Comparison of ENCODE assay signal across 11 mouse cellular contexts in genomic region chr10:75353838-75354241, GRCm38 (mm10). TPM values are rescaled to one million over a fixed set of nuclear protein-coding genes. Genes with fewer than 3 reads are reported as not detected.
DNase-seq lines count a peak whose midpoint lies in the region; ATAC-seq and TF ChIP-seq lines count a peak whose summit lies in the region.
"Not testable (repeated sequence)": the region's sequence is repeated elsewhere in the genome, so short reads cannot be mapped to it uniquely, and the experiment has no call there.
"Had no signal": no experiment of that assay in that cellular context is flagged by ENCODE, and none has a peak within 500 bp of the region (broad histone marks: within the 10 kb centered on the region; RNA-seq: fewer than 3 reads in every experiment).

No protein-coding gene starts in this region.

- not testable (repeated sequence) for H3K27me3 ChIP-seq in heart, embryonic 16.5 days (ENCODE audit: control insufficient read depth, insufficient read depth, low read length); intestine, embryonic 14.5 days (replicated peaks; ENCODE audit: control insufficient read depth, insufficient read depth, low read length); liver, embryonic 13.5 days; liver, postnatal 0 days (ENCODE audit: insufficient read depth, low read length); midbrain, embryonic 10.5 days (ENCODE audit: low read depth, poor library complexity, severe bottlenecking)

- ATAC-seq in granulocyte monocyte progenitor cell, adult 5-6 weeks (replicated peaks; ENCODE audit: poor library complexity, severe bottlenecking): peak; percentile 25; the same call in 1 of the 2 replicates
- ATAC-seq in heart, embryonic 16.5 days (replicated peaks; ENCODE audit: extremely low read depth, insufficient read depth, low FRiP score): 0 out of 2 replicates have a peak, but pooled peaks have one; percentile 37
- ATAC-seq in intestine, embryonic 14.5 days (replicated peaks; ENCODE audit: low FRiP score, low TSS enrichment, low read depth): not testable (repeated sequence)
- peak; percentile 53 for ATAC-seq in liver, embryonic 13.5 days (ENCODE audit: low read depth)
- ATAC-seq in liver, postnatal 0 days: peak; percentile 68

- not testable (repeated sequence) for H3K9ac ChIP-seq in heart, embryonic 16.5 days (ENCODE audit: low read length); intestine, embryonic 14.5 days (ENCODE audit: low read length); liver, embryonic 13.5 days; liver, postnatal 0 days (replicated peaks)

- H3K9me3 ChIP-seq in heart, embryonic 16.5 days (replicated peaks; ENCODE audit: control insufficient read depth, low read length); intestine, embryonic 14.5 days (ENCODE audit: control insufficient read depth, low read length); liver, embryonic 13.5 days (replicated peaks); liver, postnatal 0 days (ENCODE audit: low read length); midbrain, embryonic 10.5 days (replicated peaks): not testable (repeated sequence)

- not testable (repeated sequence) for H3K4me3 ChIP-seq in heart, embryonic 16.5 days (ENCODE audit: low read length); intestine, embryonic 14.5 days (ENCODE audit: low read depth, low read length); liver, embryonic 13.5 days (replicated peaks); liver, postnatal 0 days (ENCODE audit: low read depth, low read length); midbrain, embryonic 10.5 days

- not testable (repeated sequence) for TF ChIP-seq CTCF in liver, postnatal 0 days (IDR thresholded peaks at IDR 0.05; ENCODE audit: low read depth)

- DNase-seq in 416B (ENCODE audit: low read depth): peak; percentile 13
- DNase-seq in T-cell, adult 2 months (ENCODE audit: low spot score): peak; percentile 37
- DNase-seq in intestine, embryonic 14.5 days (ENCODE audit: low spot score): peak; percentile 43
- not testable (repeated sequence) for DNase-seq in liver, embryonic 13.5 days; liver, postnatal 0 days; midbrain, embryonic 10.5 days (ENCODE audit: low spot score)

- not testable (repeated sequence) for TF ChIP-seq EP300 in liver, postnatal 0 days (IDR thresholded peaks at IDR 0.05; ENCODE audit: low read depth)

- WGBS in heart, embryonic 16.5 days: 38% methylated on average over 8 of the region's 9 CpGs
- 65% methylated on average over 7 of the region's 9 CpGs for WGBS in intestine, embryonic 14.5 days
- WGBS in liver, embryonic 13.5 days (ENCODE audit: insufficient replicate concordance): 25% methylated on average over 8 of the region's 9 CpGs
- WGBS in liver, postnatal 0 days (ENCODE audit: insufficient replicate concordance): 62% methylated on average over 7 of the region's 9 CpGs
- WGBS in midbrain, embryonic 10.5 days: 75% methylated on average over 9 of the region's 9 CpGs

- H3K4me2 ChIP-seq in heart, embryonic 16.5 days (ENCODE audit: low read depth, low read length); intestine, embryonic 14.5 days (ENCODE audit: low read length); liver, embryonic 13.5 days; liver, postnatal 0 days (ENCODE audit: low read depth, low read length): not testable (repeated sequence)

- not testable (repeated sequence) for H3K27ac ChIP-seq in heart, embryonic 16.5 days (ENCODE audit: low read length); intestine, embryonic 14.5 days (ENCODE audit: low read depth); liver, embryonic 13.5 days; liver, postnatal 0 days (ENCODE audit: low read depth)
- 0 out of 2 replicates have a peak overlapping the region, but pooled peaks have one; percentile 33 for H3K27ac ChIP-seq in midbrain, embryonic 10.5 days (replicated peaks)

- H3K4me1 ChIP-seq in heart, embryonic 16.5 days (ENCODE audit: control insufficient read depth, insufficient read depth, low read length); intestine, embryonic 14.5 days (replicated peaks; ENCODE audit: control insufficient read depth, insufficient read depth, low read length); liver, embryonic 13.5 days (replicated peaks); liver, postnatal 0 days (ENCODE audit: insufficient read depth); midbrain, embryonic 10.5 days: not testable (repeated sequence)

- not testable (repeated sequence) for H3K36me3 ChIP-seq in heart, embryonic 16.5 days (ENCODE audit: control insufficient read depth, insufficient read depth); intestine, embryonic 14.5 days (ENCODE audit: control insufficient read depth, insufficient read depth, low read length); liver, embryonic 13.5 days; liver, postnatal 0 days (replicated peaks; ENCODE audit: insufficient read depth, low read length); midbrain, embryonic 10.5 days

RNA-seq across cellular contexts. Expression of gene Adora2a, which starts 37.2 kb away (rescaled TPM):
- 0.79 and 0.80 TPM in 2 replicates for total RNA-seq in granulocyte monocyte progenitor cell, adult 5-6 weeks (2014; fragmentation: Nextera tagmentation)
- total RNA-seq in granulocyte monocyte progenitor cell, adult 5-6 weeks (2017): 1.1 and 2.4 TPM in 2 replicates
- 8.0 and 8.7 TPM in 2 replicates for polyA plus RNA-seq in heart, embryonic 16.5 days (2015; fragmentation: Nextera tagmentation; extraction: Ambion mirVana)
- 3.0 and 4.0 TPM in 2 replicates for polyA plus RNA-seq in intestine, embryonic 14.5 days (2014; fragmentation: Nextera tagmentation; extraction: Ambion mirVana)
- 1.5 and 1.7 TPM in 2 replicates for polyA plus RNA-seq in liver, embryonic 13.5 days (2015; fragmentation: Nextera tagmentation; extraction: Ambion mirVana)
- polyA plus RNA-seq in liver, postnatal 0 days (2015; fragmentation: Nextera tagmentation; extraction: Ambion mirVana): 1.8 and 1.9 TPM in 2 replicates
- 1.5 and 2.1 TPM in 2 replicates for polyA plus RNA-seq in midbrain, embryonic 10.5 days (2016; fragmentation: Nextera tagmentation; extraction: Ambion mirVana)

RNA-seq across cellular contexts. Expression of gene Upb1, which starts 47.1 kb away (rescaled TPM):
- not detected in 2 replicates for total RNA-seq in granulocyte monocyte progenitor cell, adult 5-6 weeks (2014; fragmentation: Nextera tagmentation)
- total RNA-seq in granulocyte monocyte progenitor cell, adult 5-6 weeks (2017): 0.31 TPM in 1 of 2 replicates, not detected in the other
- 0.87 and 0.91 TPM in 2 replicates for polyA plus RNA-seq in heart, embryonic 16.5 days (2015; fragmentation: Nextera tagmentation; extraction: Ambion mirVana)
- polyA plus RNA-seq in intestine, embryonic 14.5 days (2014; fragmentation: Nextera tagmentation; extraction: Ambion mirVana): 0.13 and 0.38 TPM in 2 replicates
- 12.0 and 14.2 TPM in 2 replicates for polyA plus RNA-seq in liver, embryonic 13.5 days (2015; fragmentation: Nextera tagmentation; extraction: Ambion mirVana)
- polyA plus RNA-seq in liver, postnatal 0 days (2015; fragmentation: Nextera tagmentation; extraction: Ambion mirVana): 84.2 and 103 TPM in 2 replicates
- not detected in 2 replicates for polyA plus RNA-seq in midbrain, embryonic 10.5 days (2016; fragmentation: Nextera tagmentation; extraction: Ambion mirVana)
- polyA plus RNA-seq: forebrain, embryonic 13.5 days; G1E; hindbrain, embryonic 12.5 days had no signal
